Mouse (Mus musculus): Measurements from ENCODE around the gene Csnk2b.

DNA sequence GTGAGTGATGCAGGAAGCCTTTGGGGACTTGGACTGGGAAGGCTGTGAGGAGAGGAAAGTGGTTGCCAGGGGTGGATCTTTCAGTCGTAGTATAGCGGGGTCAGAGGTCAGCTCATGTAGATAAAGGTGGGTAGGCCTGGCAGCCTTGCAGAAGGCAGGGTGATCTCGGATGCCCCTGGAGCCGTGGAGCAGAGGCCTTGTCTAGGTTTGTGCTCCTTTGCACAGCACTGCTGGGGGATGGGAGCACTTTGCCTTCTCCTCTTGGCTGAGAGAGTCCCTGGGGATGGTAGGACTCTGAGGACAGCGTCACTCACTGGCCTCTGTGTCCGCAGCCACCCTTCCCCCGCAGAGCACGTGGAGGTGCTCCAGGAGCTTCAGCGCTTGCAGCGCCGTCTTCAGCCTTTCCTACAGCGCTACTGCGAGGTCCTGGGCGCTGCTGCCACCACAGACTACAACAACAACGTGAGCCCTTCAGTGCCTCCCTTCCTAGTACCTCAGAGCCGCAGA is 18.7 kb upstream of the Csnk2b start:
- TF ChIP-seq CTCF (IDR thresholded peaks at IDR 0.05; ENCODE audit: insufficient read depth, low read length) = no peak
- TF ChIP-seq POLR2A (IDR thresholded peaks at IDR 0.05; ENCODE audit: borderline replicate concordance, extremely low read depth, low read depth, low read length) = no peak

All from lung, adult 2 months (tissue).